Mouse (Mus musculus) ES-Bruce4 (cell line): ENCODE results near the gene Lmbr1.

Source experiments
- CTCF ChIP-seq: IDR thresholded peaks from one replicate; pipeline ENCODE4 v1.8.1; 2011; ENCODE audit warnings: low read depth, low read length
- POLR2A ChIP-seq: IDR thresholded peaks from one replicate; pipeline ENCODE4 v1.8.1; 2011; ENCODE audit warnings: low read length; ENCODE audit not compliant: insufficient read depth

GRCm38 (mm10) chr5:29205690-29206089, 172.5 kb downstream of the Lmbr1 start:
- TF ChIP-seq POLR2A (no peak), CTCF (no peak)
